Mouse (Mus musculus): Measurements from ENCODE around the gene Hadha.

Hadha gene

DNA sequence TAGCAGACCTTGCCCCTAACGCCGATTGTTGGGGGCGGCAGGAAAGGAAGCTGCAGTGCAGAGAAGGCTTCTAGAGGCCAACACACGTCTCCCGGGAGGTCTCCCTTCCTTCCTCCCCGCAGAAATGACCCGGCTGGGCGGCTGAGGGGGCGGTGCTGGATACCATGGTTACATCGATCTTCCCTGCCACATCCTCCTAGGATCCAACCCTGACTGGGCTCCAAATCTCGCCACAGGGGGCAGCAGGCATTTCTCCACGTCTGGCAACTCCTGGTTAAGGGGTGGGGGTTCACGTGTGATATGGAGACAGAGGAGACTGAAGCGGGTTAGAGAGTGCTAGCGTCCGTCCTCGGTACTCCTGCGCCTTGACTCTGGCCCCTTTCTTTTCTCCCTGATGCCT, 43.8 kb downstream of the Hadha start:
- DNase-seq: peak; percentile 57

DNA sequence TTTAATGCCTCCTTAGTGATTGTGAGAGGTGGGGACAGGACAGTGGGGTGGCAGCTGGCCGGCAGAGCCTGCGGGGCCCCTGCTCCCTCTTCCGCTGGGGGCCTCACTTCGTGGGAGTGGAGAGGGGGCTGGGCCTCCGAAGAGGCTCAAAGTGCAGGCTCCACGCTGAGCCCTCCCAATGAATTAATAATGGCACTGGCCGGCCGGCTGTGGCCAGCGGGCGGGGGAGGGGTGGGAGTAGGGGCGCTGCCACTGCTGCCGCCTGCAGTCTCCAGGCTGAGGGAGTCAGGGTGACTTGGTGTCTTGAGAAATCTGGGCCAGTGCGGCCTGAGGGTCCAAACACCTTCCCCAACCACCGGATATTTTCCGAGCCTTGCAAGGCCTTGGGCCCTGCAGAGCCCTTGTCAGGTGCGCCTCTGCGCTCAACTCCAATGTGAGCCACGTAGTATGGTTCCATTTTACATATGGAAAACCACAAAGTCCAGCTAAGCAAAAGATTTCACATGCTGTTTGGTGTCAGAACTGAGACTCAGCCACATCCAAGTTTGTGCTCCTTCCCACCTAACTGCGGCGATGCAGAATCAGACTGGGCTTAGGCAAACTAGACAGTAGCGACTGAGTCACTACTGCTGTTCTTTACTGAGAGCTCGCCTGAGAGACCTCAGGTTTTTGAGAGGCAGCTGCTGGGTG, 44.4 kb downstream of the Hadha start:
- peak; percentile 23 for DNase-seq

DNA sequence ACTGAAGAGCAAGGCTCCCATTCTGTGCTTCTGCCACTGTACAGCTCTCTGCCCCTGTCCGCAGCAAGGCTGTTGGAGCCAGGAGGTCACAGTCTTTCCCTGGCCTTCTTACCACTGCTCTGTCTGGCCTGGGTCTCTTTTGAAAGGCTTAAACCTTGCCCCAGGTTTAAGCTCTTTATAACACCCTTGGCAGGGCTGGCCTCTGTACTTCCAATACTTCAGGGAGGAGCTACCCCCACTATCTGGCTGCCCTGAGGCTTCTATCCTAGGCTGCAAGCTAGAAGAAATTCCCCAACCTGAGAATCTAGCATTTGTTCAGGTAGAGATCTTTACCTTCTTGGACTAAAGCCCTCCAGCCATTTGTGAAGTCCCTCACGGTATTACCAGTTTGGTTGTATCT, 45.1 kb downstream of the Hadha start:
- no peak for DNase-seq

GRCm38 (mm10) chr5:30108233-30108632, 46.7 kb downstream of the Hadha start:
- no peak for DNase-seq

GRCm38 (mm10) chr5:30107611-30108041, 47.3 kb downstream of the Hadha start:
- no peak for DNase-seq

DNA sequence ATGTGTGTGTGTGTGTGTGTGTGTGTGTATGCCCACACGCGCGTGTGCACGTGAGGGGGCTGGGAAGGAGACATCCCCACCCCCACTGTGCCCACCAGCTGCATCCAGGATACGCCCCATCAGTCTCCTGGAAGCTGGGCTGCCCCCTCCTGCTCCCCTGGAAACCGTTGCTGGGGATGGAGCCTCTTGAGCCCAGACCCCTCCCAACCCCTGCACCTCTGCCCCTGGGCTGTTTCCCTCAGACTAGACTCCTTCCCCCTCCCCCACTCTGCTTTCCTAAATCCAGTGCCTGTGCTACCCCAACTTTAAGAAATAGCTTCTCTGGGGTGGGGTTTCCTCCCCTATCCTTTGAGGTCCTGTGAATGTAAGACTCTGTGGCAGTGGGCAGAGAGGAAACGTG, 47.8 kb downstream of the Hadha start:
- no peak for DNase-seq

DNA sequence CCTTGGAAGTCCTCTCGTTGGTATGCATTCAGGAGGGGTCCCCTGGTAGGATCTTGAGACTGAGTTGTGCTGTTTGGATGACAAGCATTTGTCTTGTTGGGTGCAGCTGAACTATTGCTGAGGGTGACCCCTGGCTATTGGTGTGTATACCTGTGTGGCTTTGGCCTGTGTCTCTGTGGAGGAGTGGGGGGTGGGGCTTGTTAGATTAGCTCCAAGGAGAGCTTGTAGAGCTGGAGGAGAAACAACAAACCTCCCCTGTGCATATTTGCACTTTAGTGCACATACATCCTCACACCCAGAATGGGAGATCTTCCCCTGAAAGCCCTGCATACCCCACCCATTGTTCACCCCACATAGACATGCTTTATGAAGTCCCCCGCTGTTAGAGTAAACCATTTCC, 48.2 kb downstream of the Hadha start:
- no peak for DNase-seq

- DNase-seq: no peak
Measured at GRCm38 (mm10) chr5:30105668-30106300, 49.2 kb downstream of the Hadha start, which contains the start of gene 3110082J24Rik. Gene 3110082J24Rik (minus strand): TSS chr5:30106086.

GRCm38 (mm10) chr5:30104841-30105667, 49.9 kb downstream of the Hadha start, which contains the start of gene Garem2:
Gene Garem2 (plus strand): TSS chr5:30105161.
- no peak for DNase-seq

DNA sequence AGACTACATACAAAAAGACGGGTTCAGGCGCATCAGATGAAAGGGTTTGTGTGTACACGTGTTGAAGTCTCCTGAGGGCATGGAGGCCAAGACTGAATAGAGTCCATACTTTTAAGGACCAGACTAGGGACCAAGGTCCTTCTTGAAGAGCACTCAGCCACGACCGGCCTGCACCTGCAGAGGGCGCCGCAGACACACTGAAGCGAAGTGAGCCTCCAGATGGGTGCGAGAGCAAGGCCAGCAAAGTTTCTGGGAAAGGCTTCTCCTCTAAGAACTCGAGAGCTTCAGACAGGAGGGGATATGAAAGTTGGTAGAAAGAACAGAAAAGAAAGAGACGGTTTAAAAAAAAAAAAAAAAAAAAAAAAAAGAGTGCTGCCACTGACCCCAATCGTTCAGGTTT, 50.6 kb downstream of the Hadha start:
- peak; percentile 53 for DNase-seq

DNA sequence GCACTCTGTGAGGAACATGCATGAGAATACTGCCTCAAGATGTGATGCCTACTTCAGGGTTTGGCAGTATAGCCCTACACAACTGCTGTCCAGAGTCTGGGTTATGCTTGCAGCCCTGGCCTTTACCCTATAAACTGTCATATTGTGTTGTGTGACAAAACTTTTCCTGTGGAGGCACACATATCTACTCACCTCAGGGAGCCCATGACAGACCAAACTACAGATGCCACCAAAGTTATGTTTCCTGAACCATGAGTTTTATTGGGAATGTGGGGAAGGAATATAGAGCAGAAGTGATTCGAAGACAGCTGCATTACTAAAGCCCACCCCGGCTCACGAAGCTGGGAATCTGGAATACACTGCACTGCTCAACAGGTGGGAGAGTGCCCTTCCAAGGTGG, 51.6 kb downstream of the Hadha start:
- no peak for DNase-seq

DNA sequence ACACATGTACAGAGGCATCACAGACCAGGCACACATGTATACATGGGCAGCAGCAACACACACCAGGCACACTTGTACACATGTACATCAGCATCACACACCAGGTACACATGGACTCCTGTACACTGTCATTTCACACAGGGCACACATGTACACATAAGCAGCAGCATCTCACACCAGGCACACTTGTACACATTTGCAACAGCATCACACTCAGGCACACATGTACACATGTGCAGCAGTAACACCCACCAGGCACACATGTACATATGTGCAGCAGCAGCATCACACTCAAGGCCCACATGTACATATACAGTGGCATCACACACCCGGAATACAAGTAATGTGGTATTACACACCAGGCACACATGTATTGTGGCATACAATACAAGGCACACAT, 56.7 kb downstream of the Hadha start:
- DNase-seq: no peak

DNA sequence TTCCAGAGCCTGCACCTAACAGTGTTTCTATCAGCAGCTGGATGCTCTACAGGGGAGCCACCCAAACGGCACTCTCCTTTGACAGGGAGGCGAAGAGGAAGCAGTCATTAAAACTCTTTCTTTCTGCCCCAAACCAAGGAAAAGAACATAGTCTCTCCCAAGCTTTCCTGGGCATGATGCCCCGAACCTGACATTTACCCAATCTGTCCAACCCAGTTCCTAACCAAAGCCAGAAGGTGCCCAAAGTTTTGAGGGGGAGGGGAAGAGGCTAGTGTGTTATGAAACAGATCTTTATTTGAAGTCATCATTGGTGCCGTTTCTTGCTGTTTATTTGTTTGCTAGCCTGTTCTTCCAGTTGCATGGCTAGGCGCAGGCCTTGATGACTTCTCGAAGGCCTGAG, 59.2 kb downstream of the Hadha start:
- DNase-seq: no peak

GRCm38 (mm10) chr5:30094399-30094798, 60.6 kb downstream of the Hadha start:
- no peak for DNase-seq

DNA sequence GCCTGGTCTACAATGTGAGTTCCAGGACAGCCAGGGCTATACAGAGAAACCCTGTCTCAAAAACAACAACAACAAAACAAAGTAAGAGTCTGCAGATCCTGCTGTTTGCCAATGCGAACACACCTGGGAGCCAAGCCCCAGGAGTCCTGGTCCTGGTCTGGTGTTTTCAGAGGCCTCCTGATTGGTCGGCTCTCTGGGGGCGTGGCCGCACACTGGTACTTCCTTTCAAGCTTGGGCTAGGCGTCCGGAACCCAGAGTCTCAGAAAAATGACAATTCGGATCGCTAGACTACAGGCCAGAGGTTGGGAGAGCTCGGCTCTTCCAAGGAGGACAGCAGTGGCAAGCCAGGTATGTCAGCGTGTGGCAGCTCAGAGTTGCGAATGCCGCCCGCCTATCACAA, 62.3 kb downstream of the Hadha start:
- peak; percentile 25 for DNase-seq

GRCm38 (mm10) chr5:30072825-30073821, 81.8 kb downstream of the Hadha start, which contains the start of gene Tyms:
Gene Tyms (minus strand): TSS chr5:30073617.
- DNase-seq: peak; percentile 90

DNA sequence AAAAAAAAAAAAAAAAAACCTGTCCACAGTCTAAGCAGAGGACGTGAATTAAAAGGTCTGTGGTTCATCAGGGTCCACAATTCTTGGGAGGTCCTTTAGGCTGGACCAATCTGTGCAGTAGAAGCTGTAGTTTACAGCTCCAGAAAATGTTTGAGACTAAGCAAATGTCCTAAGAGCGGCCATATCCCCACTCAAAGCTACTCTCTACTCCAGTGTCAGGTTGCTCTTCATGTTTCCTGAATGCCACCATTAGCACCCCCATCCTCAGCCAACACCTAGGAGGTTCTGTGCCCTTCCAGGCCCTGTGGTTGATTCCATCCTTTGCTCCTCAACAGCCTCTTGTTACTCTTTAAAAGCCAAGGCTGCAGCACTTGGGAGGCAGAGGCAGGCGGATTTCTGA, 82.6 kb downstream of the Hadha start:
- DNase-seq: no peak

DNA sequence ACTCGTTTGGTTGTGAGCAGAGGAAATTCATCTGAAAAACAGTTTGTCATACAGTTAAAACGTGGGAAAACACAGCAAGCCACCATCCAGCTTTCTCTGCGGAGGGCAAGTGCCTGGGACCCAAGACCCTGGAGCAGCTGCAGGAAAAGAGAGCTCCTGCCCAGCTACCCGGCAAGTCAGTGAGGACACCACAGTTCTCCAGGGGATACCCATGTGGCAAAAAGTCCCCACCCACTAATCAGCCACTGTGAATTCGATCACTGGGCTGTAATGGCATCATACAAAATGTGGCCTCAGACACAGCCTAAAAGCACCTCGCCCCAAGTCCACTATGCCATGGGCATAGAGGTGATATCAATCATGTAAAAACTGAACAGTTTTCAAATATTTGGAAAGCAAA, 83.3 kb downstream of the Hadha start:
- DNase-seq: no peak
